Mouse (Mus musculus): Measurements from ENCODE around the gene Tlr11. TPM values are rescaled to one million over a fixed set of nuclear protein-coding genes. Genes with fewer than 3 reads are reported as not detected.

Gene Tlr11
- 0.23 TPM for total RNA-seq (2023)

GRCm38 (mm10) chr14:50357593-50357992 is at the start of gene Tlr11:
Tlr11 (plus strand) TSS chr14:50357914.

DNA sequence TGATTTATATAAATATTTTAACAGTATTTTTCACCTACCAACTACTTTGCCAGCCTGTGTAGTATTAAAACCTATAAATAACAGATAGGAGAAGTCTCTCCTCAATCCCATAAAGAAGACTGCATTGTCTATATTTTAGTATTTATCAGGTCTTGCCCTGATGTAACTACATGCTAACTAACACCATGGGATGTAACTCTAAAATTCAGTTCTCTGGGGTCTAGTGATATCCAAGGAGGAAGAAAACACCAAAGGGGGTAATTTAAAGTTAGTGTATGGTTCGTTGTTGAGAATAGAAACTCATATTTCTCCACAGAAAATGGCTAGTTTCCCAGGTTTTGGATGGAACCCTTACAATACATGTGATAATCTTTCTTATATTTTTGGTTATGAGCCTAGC is 31.1 kb upstream of the Tlr11 start, which contains the start of gene Olfr734:
Gene Olfr734 (minus strand): TSS at position 101 of the 400 bp plus-strand sequence.

DNA sequence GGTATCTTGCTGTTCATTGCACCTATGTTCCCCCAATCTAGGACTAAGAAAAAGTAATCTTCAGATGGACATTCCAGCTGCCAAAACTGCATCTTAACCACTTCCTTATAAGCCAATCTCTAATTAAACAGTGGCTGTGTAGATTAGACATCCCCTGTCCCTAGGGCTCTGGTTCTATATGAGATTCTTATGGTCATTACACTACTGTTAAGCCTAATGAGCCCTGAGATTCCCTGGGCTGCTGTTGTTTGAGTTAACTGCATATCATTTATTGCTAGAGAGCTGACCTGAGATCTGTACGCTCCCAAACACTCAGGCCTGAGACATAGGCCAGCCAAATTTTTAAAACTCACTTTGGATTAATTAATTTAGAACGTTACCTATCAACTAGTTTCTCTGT is 8.9 kb upstream of the Tlr11 start, which contains the start of gene Olfr735:
Gene Olfr735 (minus strand): TSS at position 77 of the 400 bp plus-strand sequence.

DNA sequence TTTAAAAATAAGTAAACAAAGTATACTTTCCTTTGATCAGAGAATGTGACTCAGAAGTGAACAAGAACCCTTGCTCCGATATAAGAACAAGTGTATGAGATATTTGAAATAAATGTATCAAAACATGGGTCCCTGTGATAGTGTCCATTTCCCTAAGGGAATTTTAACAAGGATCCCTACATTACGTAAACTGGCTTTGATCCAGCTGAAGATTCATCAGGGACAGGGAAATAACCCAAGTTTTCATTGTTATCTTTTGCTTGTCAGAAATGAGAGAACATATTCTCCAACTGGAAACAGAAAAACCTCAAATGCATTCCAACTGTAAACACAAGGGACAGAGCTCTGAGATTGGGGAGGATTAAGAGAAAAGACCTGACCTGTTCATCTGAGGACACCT is 23.1 kb downstream of the Tlr11 start, which contains the start of gene Olfr736:
Gene Olfr736 (plus strand): TSS at position 301 of the 400 bp plus-strand sequence.

GRCm38 (mm10) chr14:50407268-50407667 is 49.6 kb downstream of the Tlr11 start, which contains the start of gene Olfr738:
Olfr738 (plus strand) TSS chr14:50407568.

Other genes starting within 250 kb of the Tlr11 start
- not detected for gene Olfr727, start 234.7 kb upstream of the Tlr11 start, total RNA-seq (2023)
- not detected for gene Olfr728, start 215.2 kb upstream of the Tlr11 start, total RNA-seq (2023)
- gene Olfr729, start 205.0 kb upstream of the Tlr11 start, total RNA-seq (2023), result not detected
- not detected for gene Olfr730, start 169.7 kb upstream of the Tlr11 start, total RNA-seq (2023)
- not detected for gene Olfr731, start 116.0 kb upstream of the Tlr11 start, total RNA-seq (2023)
- not detected for gene Olfr732, start 73.7 kb upstream of the Tlr11 start, total RNA-seq (2023)
- gene Olfr733, start 56.4 kb upstream of the Tlr11 start, total RNA-seq (2023), result not detected
- not detected for gene Olfr734, start 31.2 kb upstream of the Tlr11 start, total RNA-seq (2023)
- not detected for gene Olfr735, start 9.0 kb upstream of the Tlr11 start, total RNA-seq (2023)
- not detected for gene Olfr736, start 23.2 kb downstream of the Tlr11 start, total RNA-seq (2023)
- not detected for gene Olfr738, start 49.7 kb downstream of the Tlr11 start, total RNA-seq (2023)
- gene Olfr739, start 60.7 kb downstream of the Tlr11 start, total RNA-seq (2023), result not detected
- not detected for gene Olfr740, start 87.6 kb downstream of the Tlr11 start, total RNA-seq (2023)
- not detected for gene Olfr741, start 114.8 kb downstream of the Tlr11 start, total RNA-seq (2023)
- gene Olfr742, start 145.7 kb downstream of the Tlr11 start, total RNA-seq (2023), result not detected
- not detected for gene Olfr743, start 163.9 kb downstream of the Tlr11 start, total RNA-seq (2023)

Measured in CD4-positive naive resting alpha-beta T cell, adult 76 days (primary cell).